Mouse (Mus musculus): ENCODE data around the gene Fnbp1. TPM values are rescaled to one million over a fixed set of nuclear protein-coding genes. Genes with fewer than 3 reads are reported as not detected.

The Fnbp1 gene
- polyA plus RNA-seq, 1 experiment from 2014 or later = 20.7 TPM

DNA sequence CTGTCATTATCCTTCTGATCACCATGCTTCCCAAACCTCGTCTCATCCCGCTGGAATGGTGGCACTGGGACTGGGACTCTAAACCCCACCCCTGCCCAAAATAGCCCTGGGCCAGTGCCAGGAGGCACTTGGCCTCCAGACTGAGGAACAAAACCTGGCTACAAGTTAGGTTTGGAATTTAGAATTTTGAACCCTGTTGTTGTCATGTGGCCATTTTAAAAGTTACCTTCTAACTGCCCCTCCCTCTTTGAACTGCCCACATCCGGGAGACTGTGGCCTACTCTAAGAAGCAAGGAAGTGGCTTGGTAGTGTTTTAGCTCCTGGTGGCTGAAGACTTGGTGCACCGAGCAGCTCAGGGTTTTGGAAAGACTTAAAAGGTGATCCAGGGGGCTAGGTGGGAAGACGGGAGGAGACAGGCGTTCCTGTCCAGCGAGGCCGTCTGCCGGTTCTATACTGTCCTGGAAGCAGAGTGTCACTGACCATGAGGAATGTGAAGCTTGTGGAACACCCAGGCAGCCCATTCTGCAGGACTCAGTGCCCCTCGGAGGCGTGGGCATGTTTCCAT lies 146.3 kb downstream of the Fnbp1 start:
- no peaks in the 10 kb centered on the region for H3K27me3 ChIP-seq
- no peak overlapping the region for H3K4me3 ChIP-seq
- no peaks in the 10 kb centered on the region for H3K9me3 ChIP-seq
- no peak overlapping the region for H3K4me2 ChIP-seq
- H3K4me1 ChIP-seq (replicated peaks) = peaks cover 17% of the 10 kb centered on the region
- 75% methylated on average over 11 of the region's 11 CpGs for WGBS
- H3K36me3 ChIP-seq = peaks cover 20% of the 10 kb centered on the region
- no peak for ATAC-seq (ENCODE audit: low FRiP score)
- no peak overlapping the region for H3K27ac ChIP-seq
- no peak overlapping the region for H3K9ac ChIP-seq

DNA sequence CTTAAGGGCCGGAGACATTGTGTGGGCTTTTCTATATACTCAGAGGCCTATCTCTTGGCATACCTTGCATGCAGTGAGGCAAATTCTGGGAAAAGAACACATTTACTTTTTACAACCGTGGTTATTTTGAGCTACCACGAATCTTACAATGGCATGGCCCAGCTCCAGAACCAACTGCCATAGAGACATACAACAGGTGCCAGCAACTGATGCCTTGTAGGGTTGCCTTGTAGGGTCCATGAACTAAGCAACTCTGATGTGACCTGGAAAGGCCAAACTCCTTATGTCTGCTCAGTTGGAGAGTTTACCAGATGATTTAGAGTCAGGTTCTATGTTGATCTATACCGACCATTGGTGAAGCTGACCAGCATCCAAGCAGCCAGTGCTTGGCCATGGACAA lies 147.0 kb downstream of the Fnbp1 start:
- Histone ChIP-seq H3K27ac (no peak overlapping the region), H3K27me3 (no peaks in the 10 kb centered on the region), H3K4me3 (no peak overlapping the region), H3K4me1 (replicated peaks) (peaks cover 17% of the 10 kb centered on the region), H3K9ac (no peak overlapping the region), H3K9me3 (no peaks in the 10 kb centered on the region), H3K4me2 (no peak overlapping the region), H3K36me3 (peaks cover 19% of the 10 kb centered on the region)
- 97% methylated on average over 4 of the region's 4 CpGs for WGBS
- no peak for ATAC-seq (ENCODE audit: low FRiP score)

DNA sequence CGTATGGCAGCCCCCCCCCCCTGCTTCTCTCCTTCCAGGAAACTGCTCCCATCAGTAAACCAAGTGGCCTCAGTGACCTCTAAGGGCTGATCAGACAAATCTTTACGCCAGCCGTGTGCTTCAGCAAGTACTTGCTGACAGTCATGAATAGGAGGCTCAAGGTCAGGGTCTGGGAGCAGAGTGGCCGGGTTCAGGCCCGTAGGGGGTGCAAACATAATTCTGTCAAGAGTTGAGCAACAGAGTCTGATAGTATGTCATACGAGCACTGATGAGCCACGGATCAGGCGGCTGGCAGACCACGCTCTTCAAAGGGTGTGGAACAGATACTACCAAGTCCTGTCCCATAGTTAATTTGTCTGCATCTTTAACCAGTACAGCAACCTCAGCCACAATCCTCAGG lies 151.6 kb downstream of the Fnbp1 start:
- H3K4me2 ChIP-seq = no peak overlapping the region
- 91% methylated on average over 9 of the region's 9 CpGs for WGBS
- peaks cover 6% of the 10 kb centered on the region for H3K4me1 ChIP-seq (replicated peaks)
- peaks cover 12% of the 10 kb centered on the region for H3K36me3 ChIP-seq
- no peak overlapping the region for H3K4me3 ChIP-seq
- H3K27ac ChIP-seq = no peak overlapping the region
- H3K27me3 ChIP-seq = no peaks in the 10 kb centered on the region
- H3K9ac ChIP-seq = no peak overlapping the region
- no peak for ATAC-seq (ENCODE audit: low FRiP score)
- H3K9me3 ChIP-seq = no peaks in the 10 kb centered on the region

GRCm38 (mm10) chr2:30985111-30986020 lies 156.4 kb downstream of the Fnbp1 start:
- no peak overlapping the region for H3K4me2 ChIP-seq
- ATAC-seq (ENCODE audit: low FRiP score) = no peak

GRCm38 (mm10) chr2:30983024-30983423 lies 158.8 kb downstream of the Fnbp1 start:
- Histone ChIP-seq H3K27ac (peak overlapping the region; percentile 71; the same call in 1 of the 2 replicates), H3K4me2 (peak overlapping the region; percentile 79), H3K27me3 (no peaks in the 10 kb centered on the region), H3K9me3 (no peaks in the 10 kb centered on the region), H3K9ac (peak overlapping the region; percentile 83), H3K4me1 (replicated peaks) (peaks cover 33% of the 10 kb centered on the region), H3K36me3 (peaks cover 21% of the 10 kb centered on the region), H3K4me3 (peak overlapping the region; percentile 66)
- no peak for ATAC-seq (ENCODE audit: low FRiP score)
- 51% methylated on average over 7 of the region's 7 CpGs for WGBS

More at GRCm38 (mm10) chr2:30985111-30986020, 156.4 kb downstream of the Fnbp1 start:
- Histone ChIP-seq H3K4me1 (replicated peaks) (peaks cover 33% of the 10 kb centered on the region), H3K4me3 (no peak overlapping the region), H3K27me3 (no peaks in the 10 kb centered on the region), H3K9me3 (no peaks in the 10 kb centered on the region), H3K36me3 (peaks cover 8% of the 10 kb centered on the region), H3K27ac (no peak overlapping the region), H3K9ac (no peak overlapping the region)
- 26% methylated on average over 17 of the region's 17 CpGs for WGBS

DNA sequence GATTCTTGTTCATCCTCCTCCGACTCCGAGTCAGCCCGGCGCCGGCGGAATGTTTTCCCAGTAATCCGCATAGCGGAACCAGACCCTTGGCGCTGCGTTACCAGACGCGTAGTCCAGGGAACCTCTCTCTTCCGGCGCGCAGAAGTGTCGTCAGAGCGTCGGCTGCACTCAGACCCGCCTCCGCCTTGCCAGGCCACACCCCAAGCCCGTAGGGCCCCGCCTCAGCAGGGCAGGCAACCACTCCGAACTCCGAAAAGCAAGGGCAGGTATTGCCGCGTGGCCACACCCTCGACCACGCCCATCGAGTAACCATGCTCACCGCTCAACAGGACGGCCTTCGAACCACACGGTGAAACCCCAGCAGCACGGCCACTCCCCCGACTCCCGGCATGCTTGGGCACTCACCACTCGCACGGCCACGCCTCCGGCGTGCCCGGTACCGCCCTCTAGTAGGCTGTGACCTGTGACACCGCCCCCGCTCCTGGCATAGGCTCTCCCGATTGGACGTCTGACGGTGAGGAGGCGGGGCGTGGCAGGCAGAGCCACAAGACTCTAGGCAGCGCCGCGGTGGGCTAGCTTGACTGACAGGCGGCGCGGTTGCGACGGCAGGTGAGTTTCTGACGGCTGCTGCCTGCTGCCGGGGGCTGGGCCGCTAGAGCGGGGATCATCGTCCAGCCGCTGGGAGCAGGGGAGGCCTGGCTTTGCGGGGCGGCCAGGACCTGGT lies 159.9 kb downstream of the Fnbp1 start, which contains the start of the genes BC005624 and Usp20:
BC005624 (minus strand) TSS at position 412 of the 724 bp plus-strand sequence.
Usp20 (plus strand) TSS at position 490 of the 724 bp plus-strand sequence.
- peak; percentile 98 for ATAC-seq (ENCODE audit: low FRiP score)
- under 1% methylated on average over 66 of the region's 66 CpGs for WGBS

More for the DNA sequence above, 159.9 kb downstream of the Fnbp1 start, which contains the start of the genes BC005624 and Usp20:
- peak within 1 kb of the TSS; percentile 66 for H3K4me3 ChIP-seq
- H3K27ac ChIP-seq = peak within 1 kb of the TSS; percentile 71
- peaks cover 33% of the 10 kb centered on the region for H3K4me1 ChIP-seq (replicated peaks)
- no peaks in the 10 kb centered on the region for H3K9me3 ChIP-seq
- peak within 1 kb of the TSS; percentile 83 for H3K9ac ChIP-seq
- H3K36me3 ChIP-seq = peaks cover 32% of the 10 kb centered on the region
- H3K4me2 ChIP-seq = peak within 1 kb of the TSS; percentile 79
- H3K27me3 ChIP-seq = no peaks in the 10 kb centered on the region

Other genes starting within 250 kb of the Fnbp1 start
- 3.8 and 5.8 TPM in 2 replicates for gene Ptges, start 212.1 kb downstream of the Fnbp1 start, polyA plus RNA-seq (2015; fragmentation: Nextera tagmentation; extraction: Ambion mirVana)
- 17.4 and 17.6 TPM in 2 replicates for gene Tor1b, start 189.0 kb downstream of the Fnbp1 start, polyA plus RNA-seq (2015; fragmentation: Nextera tagmentation; extraction: Ambion mirVana)
- 90.8 and 92.5 TPM in 2 replicates for gene Tor1a, start 174.1 kb downstream of the Fnbp1 start, polyA plus RNA-seq (2015; fragmentation: Nextera tagmentation; extraction: Ambion mirVana)
- gene BC005624, start 159.8 kb downstream of the Fnbp1 start, polyA plus RNA-seq (2015; fragmentation: Nextera tagmentation; extraction: Ambion mirVana) = 90.9 and 99.6 TPM in 2 replicates
- 42.4 and 45.4 TPM in 2 replicates for gene Usp20, start 159.7 kb downstream of the Fnbp1 start, polyA plus RNA-seq (2015; fragmentation: Nextera tagmentation; extraction: Ambion mirVana)
- 38.1 and 38.2 TPM in 2 replicates for gene Gpr107, start 10.3 kb upstream of the Fnbp1 start, polyA plus RNA-seq (2015; fragmentation: Nextera tagmentation; extraction: Ambion mirVana)
- gene Ncs1, start 103.8 kb upstream of the Fnbp1 start, polyA plus RNA-seq (2015; fragmentation: Nextera tagmentation; extraction: Ambion mirVana) = 144 and 150 TPM in 2 replicates
- gene Hmcn2, start 172.4 kb upstream of the Fnbp1 start, polyA plus RNA-seq (2015; fragmentation: Nextera tagmentation; extraction: Ambion mirVana) = 0.12 and 0.19 TPM in 2 replicates

All from hindbrain, embryonic 13.5 days (tissue).